ENCODE assay signal across 12 mouse cellular contexts in genomic region chr13:25695017-25695604, GRCm38 (mm10).
DNase-seq lines count a peak whose midpoint lies in the region; TF ChIP-seq lines count a peak whose summit lies in the region.
"Had no signal": no experiment of that assay in that cellular context is flagged by ENCODE, and none has a peak within 500 bp of the region (broad histone marks: within the 10 kb centered on the region; RNA-seq: fewer than 3 reads in every experiment).

No protein-coding gene starts in this region.

- no peak for TF ChIP-seq POLR2A in embryonic fibroblast, embryonic 13.5 days (IDR thresholded peaks at IDR 0.05; ENCODE audit: low read depth, low read length)

- peak overlapping the region; percentile 8; the same call in 1 of the 2 replicates for H3K27ac ChIP-seq in embryonic fibroblast, embryonic 13.5 days (ENCODE audit: insufficient read depth, low read length)
- H3K27ac ChIP-seq: heart, embryonic 15.5 days; liver, embryonic 15.5 days had no signal

- H3K4me3 ChIP-seq in embryonic fibroblast, embryonic 13.5 days (ENCODE audit: insufficient read depth, low read length) = no peak overlapping the region
- H3K4me3 ChIP-seq: heart, embryonic 15.5 days; liver, embryonic 15.5 days had no signal

- no peak for TF ChIP-seq CTCF in embryonic fibroblast, embryonic 13.5 days (IDR thresholded peaks at IDR 0.05; ENCODE audit: borderline replicate concordance, insufficient read depth, low read length)

- no peaks in the 10 kb centered on the region; the same call in 1 of the 2 replicates for H3K4me1 ChIP-seq in embryonic fibroblast, embryonic 13.5 days (ENCODE audit: control insufficient read depth, insufficient read depth, low read length)
- H3K4me1 ChIP-seq: heart, embryonic 15.5 days; liver, embryonic 15.5 days had no signal

- peak; percentile 29 for DNase-seq in kidney, postnatal 10 days
- no peak for DNase-seq in kidney, adult 11 months
- peak; percentile 23 to 40 for DNase-seq in frontal cortex, postnatal 25 days (ENCODE audit: low spot score in 2 of 2)
- peak; percentile 14 for DNase-seq in left cerebral cortex, postnatal 4 days
- no peak for DNase-seq in urinary bladder, postnatal 4 days (ENCODE audit: low spot score in 2 of 2)
- DNase-seq in retina, postnatal 1 day = no peak
- DNase-seq: cerebellum, adult 18-20 months; kidney, adult 2 months; thymus, adult 18-20 months had no signal

- intact Hi-C loops in left cerebral cortex, postnatal 4 days (cut with DNase I) = no loop called here

Comparison
In these comparisons a context has a peak if more than half of its experiments do, and no peak if none do; other contexts are left out.
1. DNase-seq: peak in kidney, postnatal 10 days (single experiment), frontal cortex, postnatal 25 days (2 of 2) and left cerebral cortex, postnatal 4 days (single experiment); none in kidney, adult 11 months (single experiment), urinary bladder, postnatal 4 days (0 of 2) and retina, postnatal 1 day (single experiment).